Comparison of ENCODE assay signal across 10 mouse cellular contexts in genomic region chr6:136385287-136385686, GRCm38 (mm10). TPM values are rescaled to one million over a fixed set of nuclear protein-coding genes. Genes with fewer than 3 reads are reported as not detected.
DNase-seq lines count a peak whose midpoint lies in the region; ATAC-seq and TF ChIP-seq lines count a peak whose summit lies in the region.
"Had no signal": no experiment of that assay in that cellular context is flagged by ENCODE, and none has a peak within 500 bp of the region (broad histone marks: within the 10 kb centered on the region; RNA-seq: fewer than 3 reads in every experiment).

No protein-coding gene starts in this region.

- no peaks in the 10 kb centered on the region for H3K36me3 ChIP-seq in CH12.LX (replicated peaks in 1 of 2; ENCODE audit: control insufficient read depth in 1 of 2, insufficient read depth in 1 of 2, low read length in 1 of 2)

- in situ Hi-C loops in CH12.LX (cut with MboI; ENCODE audit: low pct_ligation_motif_present, low pct_unique_long_range_greater_than_20kb, low sequenced_read_pairs), result no loop called here

- H3K9ac ChIP-seq in CH12.LX (ENCODE audit: insufficient read depth, low read depth), result no peak overlapping the region

- peak; percentile 69 for ATAC-seq in megakaryocyte progenitor cell, adult 5-6 weeks (replicated peaks; ENCODE audit: poor library complexity)

- TF ChIP-seq CTCF in CH12.LX (conservative IDR thresholded peaks at IDR 0.05 in 1 of 2, IDR thresholded peaks at IDR 0.05 in 1 of 2; ENCODE audit: low read depth in 2 of 2, low read length in 2 of 2), result peak; percentile 59 to 73; a peak in 3 of 4 replicates

- H3K27me3 ChIP-seq in CH12.LX (replicated peaks), result peaks cover 29% of the 10 kb centered on the region

- no peak for TF ChIP-seq EP300 in CH12.LX (IDR thresholded peaks at IDR 0.05; ENCODE audit: low read length)

- no peaks in the 10 kb centered on the region for H3K79me2 ChIP-seq in CH12.LX (replicated peaks; ENCODE audit: control insufficient read depth, extremely low read depth, insufficient read depth, poor library complexity, severe bottlenecking)

- H3K27ac ChIP-seq in CH12.LX (ENCODE audit: insufficient read depth, low read depth), result no peak overlapping the region

- H3K4me1 ChIP-seq in CH12.LX (ENCODE audit: control insufficient read depth in 1 of 2, insufficient read depth in 2 of 2), result no peaks in the 10 kb centered on the region

- H3K9me3 ChIP-seq in CH12.LX (replicated peaks; ENCODE audit: low read length), result no peaks in the 10 kb centered on the region

- peak; percentile 62 for TF ChIP-seq RAD21 in CH12.LX (IDR thresholded peaks at IDR 0.05; ENCODE audit: low read depth, low read length)

- dilution Hi-C loops in CH12.LX (cut with MboI; ENCODE audit: extremely low pct_ligation_motif_present, extremely low pct_unique_long_range_greater_than_20kb, low sequenced_read_pairs), result no loop called here

- DNase-seq in layer of hippocampus, adult 11-12 months (ENCODE audit: low spot score), result peak; percentile 19
- no peak for DNase-seq in layer of hippocampus, postnatal 14 days (ENCODE audit: low spot score in 2 of 2)
- peak; percentile 65 for DNase-seq in A20 (ENCODE audit: low read depth, low spot score)
- peak; percentile 31 for DNase-seq in CH12.LX (ENCODE audit: extremely low read depth)
- DNase-seq in urinary bladder, postnatal 4 days (ENCODE audit: low spot score in 2 of 2), result no peak
- DNase-seq in urinary bladder, postnatal 14 days (ENCODE audit: low spot score), result no peak
- DNase-seq: adrenal gland, postnatal 25 days; lung, postnatal 36 days had no signal

- no peak for TF ChIP-seq POLR2A in CH12.LX (IDR thresholded peaks at IDR 0.05; ENCODE audit: low read depth, low read length)

- H3K4me3 ChIP-seq in CH12.LX (replicated peaks in 1 of 3; ENCODE audit: low read depth in 2 of 3, low read length in 2 of 3, poor library complexity in 1 of 3), result no peak overlapping the region

- H3K4me2 ChIP-seq in CH12.LX (ENCODE audit: insufficient read depth, low read depth, poor library complexity, severe bottlenecking), result no peak overlapping the region

TF ChIP-seq in CH12.LX, 34 proteins besides CTCF, POLR2A, EP300 and RAD21:
- TF ChIP-seq ZKSCAN1 (IDR thresholded peaks at IDR 0.05; ENCODE audit: borderline replicate concordance, low read depth, low read length) (no peak), SMC3 (IDR thresholded peaks at IDR 0.05; ENCODE audit: low read depth, low read length) (peak; percentile 51)

RNA-seq across cellular contexts. Expression of gene E330021D16Rik, which starts 30.1 kb away (rescaled TPM):
- total RNA-seq in layer of hippocampus, postnatal 14 days (2021), result not detected
- total RNA-seq in CH12.LX (2012; rRNA removed) (not detected in 2 replicates), CH12.LX (2014; rRNA removed) (not detected in 2 replicates)
- not detected in 2 replicates for polyA plus RNA-seq in CH12.LX (2012; ENCODE audit: insufficient read length, low read depth)
- total RNA-seq in megakaryocyte progenitor cell, adult 5-6 weeks (2015), result not detected in 2 replicates
- not detected in 2 replicates for total RNA-seq in megakaryocyte progenitor cell, adult 5-6 weeks (2017)
- total RNA-seq: adrenal gland, postnatal 25 days; neutrophil, adult 5-6 weeks had no signal

RNA-seq across cellular contexts. Expression of gene Gm8994, which starts 57.9 kb away (rescaled TPM):
- not detected for total RNA-seq in layer of hippocampus, postnatal 14 days (2021)
- total RNA-seq in CH12.LX (2012; rRNA removed) (0.21 TPM in 1 of 2 replicates, not detected in the other), CH12.LX (2014; rRNA removed) (0.34 TPM in 1 of 2 replicates, not detected in the other)
- 0.38 TPM in 1 of 2 replicates, not detected in the other for polyA plus RNA-seq in CH12.LX (2012; ENCODE audit: insufficient read length, low read depth)
- not detected in 2 replicates for total RNA-seq in megakaryocyte progenitor cell, adult 5-6 weeks (2015)
- not detected in 2 replicates for total RNA-seq in megakaryocyte progenitor cell, adult 5-6 weeks (2017)
- total RNA-seq: adrenal gland, postnatal 25 days; neutrophil, adult 5-6 weeks had no signal

Comparison
In these comparisons a context has a peak if more than half of its experiments do, and no peak if none do; other contexts are left out.
1. DNase-seq: peak in layer of hippocampus, adult 11-12 months (single experiment), A20 (single experiment) and CH12.LX (single experiment); none in layer of hippocampus, postnatal 14 days (0 of 2), urinary bladder, postnatal 4 days (0 of 2) and urinary bladder, postnatal 14 days (single experiment).